27 mouse cellular contexts compared by ENCODE assay signal in genomic region chr11:57214079-57214478, GRCm38 (mm10).
A peak's percentile ranks its signal among the peaks of the same experiment; 100 is the strongest.
DNase-seq lines count a peak whose midpoint lies in the region; ATAC-seq and TF ChIP-seq lines count a peak whose summit lies in the region.
"Had no signal": no experiment of that assay in that cellular context is flagged by ENCODE, and none has a peak within 500 bp of the region (broad histone marks: within the 10 kb centered on the region; RNA-seq: fewer than 3 reads in every experiment).

No protein-coding gene starts in this region.

- H3K4me3 ChIP-seq in kidney, embryonic 15.5 days (replicated peaks) = no peak overlapping the region
- H3K4me3 ChIP-seq: embryonic facial prominence, embryonic 12.5 days; embryonic facial prominence, embryonic 15.5 days; forebrain, embryonic 12.5 days; gastrocnemius, adult 2 months; heart, adult 2 months; heart, embryonic 10.5 days; heart, embryonic 13.5 days; hindbrain, embryonic 15.5 days; intestine, embryonic 15.5 days had no signal

- no peak for TF ChIP-seq CTCF in brain, embryonic 14.5 days (IDR thresholded peaks at IDR 0.05; ENCODE audit: borderline replicate concordance, extremely low read depth, insufficient read depth, insufficient read length)

- no peaks in the 10 kb centered on the region for H3K27me3 ChIP-seq in kidney, embryonic 15.5 days
- H3K27me3 ChIP-seq: embryonic facial prominence, embryonic 12.5 days; embryonic facial prominence, embryonic 15.5 days; forebrain, embryonic 12.5 days; heart, embryonic 13.5 days; hindbrain, embryonic 15.5 days; intestine, embryonic 15.5 days had no signal

- H3K36me3 ChIP-seq in kidney, embryonic 15.5 days = no peaks in the 10 kb centered on the region
- H3K36me3 ChIP-seq: embryonic facial prominence, embryonic 12.5 days; embryonic facial prominence, embryonic 15.5 days; forebrain, embryonic 12.5 days; heart, embryonic 10.5 days; heart, embryonic 13.5 days; hindbrain, embryonic 15.5 days; intestine, embryonic 15.5 days had no signal

- H3K9me3 ChIP-seq in kidney, embryonic 15.5 days (replicated peaks) = no peaks in the 10 kb centered on the region
- H3K9me3 ChIP-seq: embryonic facial prominence, embryonic 12.5 days; embryonic facial prominence, embryonic 15.5 days; forebrain, embryonic 12.5 days; heart, embryonic 10.5 days; heart, embryonic 13.5 days; hindbrain, embryonic 15.5 days; intestine, embryonic 15.5 days had no signal

- TF ChIP-seq POLR2A in brain, embryonic 14.5 days (IDR thresholded peaks at IDR 0.05; ENCODE audit: borderline replicate concordance, extremely low read depth, insufficient read depth, insufficient read length, poor library complexity, severe bottlenecking) = no peak

- H3K27ac ChIP-seq in kidney, embryonic 15.5 days = no peak overlapping the region
- H3K27ac ChIP-seq: embryonic facial prominence, embryonic 12.5 days; embryonic facial prominence, embryonic 15.5 days; forebrain, embryonic 12.5 days; gastrocnemius, adult 2 months; heart, adult 2 months; heart, embryonic 10.5 days; heart, embryonic 13.5 days; hindbrain, embryonic 15.5 days; intestine, embryonic 15.5 days had no signal

- H3K9ac ChIP-seq in kidney, embryonic 15.5 days = no peak overlapping the region
- H3K9ac ChIP-seq: embryonic facial prominence, embryonic 12.5 days; embryonic facial prominence, embryonic 15.5 days; forebrain, embryonic 12.5 days; heart, embryonic 13.5 days; hindbrain, embryonic 15.5 days; intestine, embryonic 15.5 days had no signal

- H3K4me1 ChIP-seq in kidney, embryonic 15.5 days = no peaks in the 10 kb centered on the region
- H3K4me1 ChIP-seq: embryonic facial prominence, embryonic 12.5 days; embryonic facial prominence, embryonic 15.5 days; forebrain, embryonic 12.5 days; hindbrain, embryonic 15.5 days; intestine, embryonic 15.5 days had no signal

- 0 out of 2 replicates have a peak, but pooled peaks have one; percentile 23 for ATAC-seq in frontal cortex, adult (ENCODE audit: low TSS enrichment)
- no peak for ATAC-seq in kidney, embryonic 15.5 days (replicated peaks; ENCODE audit: low FRiP score)
- ATAC-seq: intestine, embryonic 15.5 days; Patski had no signal

- DNase-seq in cerebellum, adult 9-10 months = peak; percentile 2
- no peak for DNase-seq in cerebellum, adult 11-12 months
- no peak for DNase-seq in frontal cortex, postnatal 14 days (ENCODE audit: low spot score in 2 of 2)
- DNase-seq in layer of hippocampus, adult 9-11 months = peak; percentile 20
- no peak for DNase-seq in layer of hippocampus, adult 8-10 months (ENCODE audit: low spot score in 2 of 2)
- peak; percentile 44 for DNase-seq in brain, embryonic 14.5 days (ENCODE audit: low read depth)
- DNase-seq: adrenal gland, postnatal 10 days; adrenal gland, postnatal 36 days; cerebellum, adult 18-20 months; cerebellum, adult 9-11 months; cerebellum, postnatal 25 days; gastrocnemius, adult 2 months; gastrocnemius, postnatal 36 days; heart, adult 2 months; heart, postnatal 14 days; heart, postnatal 4 days; kidney, adult 11 months had no signal

- WGBS in kidney, embryonic 15.5 days = 95% methylated on average over 7 of the region's 7 CpGs

- no peak overlapping the region for H3K4me2 ChIP-seq in kidney, embryonic 15.5 days
- H3K4me2 ChIP-seq: embryonic facial prominence, embryonic 12.5 days; embryonic facial prominence, embryonic 15.5 days; forebrain, embryonic 12.5 days; heart, embryonic 13.5 days; hindbrain, embryonic 15.5 days; intestine, embryonic 15.5 days had no signal

Comparison
In these comparisons a context has a peak if more than half of its experiments do, and no peak if none do; other contexts are left out.
1. DNase-seq: peak in cerebellum, adult 9-10 months (single experiment), layer of hippocampus, adult 9-11 months (single experiment) and brain, embryonic 14.5 days (single experiment); none in cerebellum, adult 11-12 months (single experiment), frontal cortex, postnatal 14 days (0 of 2) and layer of hippocampus, adult 8-10 months (0 of 2).